Mouse (Mus musculus): ENCODE results near the gene Commd9. TPM values are rescaled to one million over a fixed set of nuclear protein-coding genes. Genes with fewer than 3 reads are reported as not detected.

Gene Commd9
- 10 to 100 TPM; 33.2 to 41.1 TPM for total RNA-seq (2021)
- long read RNA-seq, experiment 1, transcript Commd9-201 (6 exons, 1,191 nt) = major isoform, 39 of 44 reads
- long read RNA-seq, experiment 1, partial matches to known transcripts = 2 of 44 reads
- long read RNA-seq, experiment 1, other reads (novel, unspliced or antisense) = 3 of 44 reads
- long read RNA-seq, experiment 2, transcript Commd9-201 (6 exons, 1,191 nt) = major isoform, 41 of 45 reads
- long read RNA-seq, experiment 2, partial matches to known transcripts = 0 of 45 reads
- long read RNA-seq, experiment 2, other reads (novel, unspliced or antisense) = 4 of 45 reads

GRCm38 (mm10) chr2:101885768-101886438 is at the start of gene Commd9:
Commd9 (plus strand) TSS chr2:101886247.
- DNase-seq (ENCODE audit: low spot score) = peak; percentile 96

GRCm38 (mm10) chr2:101842756-101843155 is 43.3 kb upstream of the Commd9 start:
- no peak for DNase-seq (ENCODE audit: low spot score)

- no peak for DNase-seq (ENCODE audit: low spot score)
Measured at GRCm38 (mm10) chr2:101854792-101855191, 31.3 kb upstream of the Commd9 start.

DNA sequence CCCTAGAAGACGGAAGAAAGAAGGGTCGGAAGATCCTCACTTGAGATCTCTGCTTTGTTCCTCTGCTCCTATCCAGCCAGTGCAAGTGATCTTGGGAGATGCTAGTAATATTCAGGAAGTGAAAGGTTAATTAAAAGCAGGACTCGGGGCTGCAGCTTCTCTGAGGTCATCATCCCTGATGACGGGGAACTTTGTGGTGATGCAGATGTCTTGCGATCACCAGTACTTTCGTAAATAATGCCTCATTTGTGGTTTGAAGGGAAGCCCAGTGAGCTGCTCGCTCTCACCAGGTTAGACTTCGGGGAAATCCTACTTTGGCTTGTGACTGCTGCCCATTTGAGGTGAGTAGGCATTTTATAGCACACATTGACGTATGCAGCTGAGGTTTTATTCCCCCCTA is 29.9 kb upstream of the Commd9 start:
- no peak for DNase-seq (ENCODE audit: low spot score)

- DNase-seq (ENCODE audit: low spot score) = no peak
Measured at GRCm38 (mm10) chr2:101860920-101861485, 25.0 kb upstream of the Commd9 start.

GRCm38 (mm10) chr2:101862219-101863123 is 23.6 kb upstream of the Commd9 start:
- DNase-seq (ENCODE audit: low spot score) = no peak

GRCm38 (mm10) chr2:101868683-101869082 is 17.4 kb upstream of the Commd9 start:
- no peak for DNase-seq (ENCODE audit: low spot score)

- peak; percentile 50 for DNase-seq (ENCODE audit: low spot score)
Measured at GRCm38 (mm10) chr2:101871179-101871578, 14.9 kb upstream of the Commd9 start.

- DNase-seq (ENCODE audit: low spot score) = no peak
Measured at GRCm38 (mm10) chr2:101881471-101882162, 4.4 kb upstream of the Commd9 start.

GRCm38 (mm10) chr2:101882998-101883397 is 3.0 kb upstream of the Commd9 start, which contains the start of gene Prr5l:
Prr5l (minus strand) TSS chr2:101883027.
- no peak for DNase-seq (ENCODE audit: low spot score)

- DNase-seq (ENCODE audit: low spot score) = peak; percentile 21
Measured at GRCm38 (mm10) chr2:101884286-101884685, 1.8 kb upstream of the Commd9 start.

GRCm38 (mm10) chr2:101888886-101889285 is 2.8 kb downstream of the Commd9 start:
- no peak for DNase-seq (ENCODE audit: low spot score)

- no peak for DNase-seq (ENCODE audit: low spot score)
Measured at GRCm38 (mm10) chr2:101891143-101891542, 5.1 kb downstream of the Commd9 start.

DNA sequence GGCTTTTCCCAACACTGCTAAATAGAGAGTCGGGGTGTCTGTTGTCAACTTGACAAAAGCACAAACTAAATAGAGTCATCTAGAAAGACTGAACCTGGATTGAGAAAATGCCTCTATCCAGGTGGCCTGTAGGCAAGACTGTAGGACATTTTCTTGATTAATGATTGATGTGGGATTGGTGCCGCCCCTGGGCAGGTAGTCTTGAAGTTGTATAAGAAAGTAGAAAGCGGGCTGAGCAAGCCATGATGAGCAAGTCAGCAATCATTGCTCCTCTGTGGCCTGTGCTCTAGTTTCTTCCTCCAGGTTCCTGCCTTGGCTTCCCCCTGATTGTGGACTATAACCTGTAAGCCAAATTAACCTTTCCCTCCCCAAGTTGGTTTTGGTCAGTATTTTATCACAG is 8.1 kb downstream of the Commd9 start:
- no peak for DNase-seq (ENCODE audit: low spot score)

DNA sequence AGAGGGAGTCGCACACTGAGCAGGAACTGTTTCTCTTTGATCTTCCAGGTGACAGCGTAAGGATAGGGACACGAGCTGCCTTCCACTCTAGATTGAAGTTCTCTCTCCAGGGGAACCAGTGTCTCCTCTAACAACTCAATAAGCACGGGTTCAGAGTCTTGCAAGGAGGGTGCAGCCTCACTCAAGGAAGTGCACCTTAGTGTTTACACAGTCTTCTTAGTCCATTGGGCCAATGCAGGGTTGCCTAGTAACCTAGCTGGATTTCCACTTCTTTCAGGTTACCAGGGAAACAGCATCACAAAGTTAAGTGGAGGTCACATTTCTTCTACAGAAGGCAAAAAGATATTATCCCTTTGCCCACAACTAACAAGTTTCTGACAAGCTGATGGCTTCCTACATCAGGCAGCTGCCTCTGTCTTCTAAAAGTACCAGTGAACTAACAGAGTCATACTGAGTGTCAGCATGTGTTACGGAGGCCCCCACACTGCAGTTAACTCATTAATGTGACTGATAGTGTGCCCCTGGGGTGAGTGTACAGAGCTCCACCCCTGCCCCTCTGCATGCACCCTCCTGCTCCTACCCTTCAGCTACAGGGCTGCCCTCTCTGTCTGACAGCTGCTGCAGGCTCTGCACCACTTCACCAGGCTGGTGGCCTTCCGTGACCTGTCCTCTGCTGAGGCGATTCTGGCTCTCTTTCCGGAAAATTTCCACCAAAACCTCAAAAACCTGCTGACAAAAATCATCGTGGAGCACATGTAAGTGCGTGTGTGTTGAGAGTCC is 10.6 kb downstream of the Commd9 start:
- DNase-seq (ENCODE audit: low spot score) = no peak

- no peak for DNase-seq (ENCODE audit: low spot score)
Measured at GRCm38 (mm10) chr2:101902196-101902595, 16.1 kb downstream of the Commd9 start.

GRCm38 (mm10) chr2:101905534-101906378 is 19.7 kb downstream of the Commd9 start:
- DNase-seq (ENCODE audit: low spot score) = peak; percentile 79

GRCm38 (mm10) chr2:101906379-101906690 is 20.3 kb downstream of the Commd9 start:
- DNase-seq (ENCODE audit: low spot score) = no peak

- no peak for DNase-seq (ENCODE audit: low spot score)
Measured at GRCm38 (mm10) chr2:101907386-101908022, 21.5 kb downstream of the Commd9 start.

All from gastrocnemius, adult 18-20 months (tissue).